Mouse (Mus musculus): ENCODE measurements around the gene Ppp1r1b.
A peak's percentile ranks its signal among the peaks of the same experiment; 100 is the strongest.

Ppp1r1b gene

GRCm38 (mm10) chr11:98347385-98348082, 670 bp upstream of the Ppp1r1b start:
- no peak for DNase-seq (ENCODE audit: low spot score)

GRCm38 (mm10) chr11:98349308-98349707, 1.1 kb downstream of the Ppp1r1b start:
- no peak for DNase-seq (ENCODE audit: low spot score)

- no peak for DNase-seq (ENCODE audit: low spot score)
These were observed 4.2 kb downstream of the Ppp1r1b start for GRCm38 (mm10) chr11:98352272-98352990.

- peak; percentile 50 for DNase-seq (ENCODE audit: low spot score)
These were observed 5.5 kb downstream of the Ppp1r1b start for GRCm38 (mm10) chr11:98353651-98354211.

- no peak for DNase-seq (ENCODE audit: low spot score)
These were observed 6.2 kb downstream of the Ppp1r1b start for GRCm38 (mm10) chr11:98354445-98354844.

- DNase-seq (ENCODE audit: low spot score) = no peak
These were observed 7.6 kb downstream of the Ppp1r1b start for GRCm38 (mm10) chr11:98355732-98356299.

GRCm38 (mm10) chr11:98356625-98357394, 8.6 kb downstream of the Ppp1r1b start:
- DNase-seq (ENCODE audit: low spot score) = no peak

- no peak for DNase-seq (ENCODE audit: low spot score)
These were observed 9.4 kb downstream of the Ppp1r1b start for GRCm38 (mm10) chr11:98357396-98358160.

- peak; percentile 88 for DNase-seq (ENCODE audit: low spot score)
These were observed 10.2 kb downstream of the Ppp1r1b start, which contains the start of gene Stard3 for GRCm38 (mm10) chr11:98358161-98359083. Stard3 (plus strand) TSS chr11:98358368.

- no peak for DNase-seq (ENCODE audit: low spot score)
These were observed 12.8 kb downstream of the Ppp1r1b start for GRCm38 (mm10) chr11:98360866-98361521.

- no peak for DNase-seq (ENCODE audit: low spot score)
These were observed 15.6 kb downstream of the Ppp1r1b start for GRCm38 (mm10) chr11:98363817-98364216.

GRCm38 (mm10) chr11:98364410-98364809, 16.2 kb downstream of the Ppp1r1b start:
- no peak for DNase-seq (ENCODE audit: low spot score)

- no peak for DNase-seq (ENCODE audit: low spot score)
These were observed 18.1 kb downstream of the Ppp1r1b start for GRCm38 (mm10) chr11:98366290-98366689.

- DNase-seq (ENCODE audit: low spot score) = no peak
These were observed 19.1 kb downstream of the Ppp1r1b start for GRCm38 (mm10) chr11:98367171-98367862.

- no peak for DNase-seq (ENCODE audit: low spot score)
These were observed 19.6 kb downstream of the Ppp1r1b start for GRCm38 (mm10) chr11:98367863-98368186.

GRCm38 (mm10) chr11:98369337-98369736, 21.1 kb downstream of the Ppp1r1b start:
- no peak for DNase-seq (ENCODE audit: low spot score)

- no peak for DNase-seq (ENCODE audit: low spot score)
These were observed 22.4 kb downstream of the Ppp1r1b start for GRCm38 (mm10) chr11:98370588-98370987.

GRCm38 (mm10) chr11:98371556-98372240, 23.5 kb downstream of the Ppp1r1b start:
- DNase-seq (ENCODE audit: low spot score) = no peak
